Mouse (Mus musculus): ENCODE results near the gene Gpr35.
A peak's percentile ranks its signal among the peaks of the same experiment; 100 is the strongest.

The Gpr35 gene

DNA sequence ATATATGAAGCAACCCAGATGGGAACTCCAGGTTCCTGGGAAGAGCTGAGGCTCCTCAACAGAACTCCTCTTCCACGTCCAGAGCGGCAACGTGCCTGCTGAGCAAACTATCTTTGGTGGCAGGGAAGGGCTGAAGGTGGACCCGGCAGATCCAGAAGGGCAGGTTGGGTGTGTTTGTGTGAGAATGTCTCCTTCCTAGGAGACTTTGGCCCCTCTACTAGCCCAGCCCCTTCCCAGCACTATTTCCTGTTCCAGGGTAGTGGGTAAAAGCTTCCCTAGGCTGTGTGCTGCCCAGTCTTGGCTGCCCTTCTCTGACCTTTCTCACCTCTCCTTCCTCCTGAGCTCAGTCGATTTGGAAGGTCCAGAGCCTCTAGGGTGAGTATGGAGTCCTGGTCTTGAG lies at the start of gene Gpr35:
Gene Gpr35 (plus strand): TSS at position 259 of the 400 bp plus-strand sequence.
- no peak for DNase-seq (ENCODE audit: low read depth)

DNA sequence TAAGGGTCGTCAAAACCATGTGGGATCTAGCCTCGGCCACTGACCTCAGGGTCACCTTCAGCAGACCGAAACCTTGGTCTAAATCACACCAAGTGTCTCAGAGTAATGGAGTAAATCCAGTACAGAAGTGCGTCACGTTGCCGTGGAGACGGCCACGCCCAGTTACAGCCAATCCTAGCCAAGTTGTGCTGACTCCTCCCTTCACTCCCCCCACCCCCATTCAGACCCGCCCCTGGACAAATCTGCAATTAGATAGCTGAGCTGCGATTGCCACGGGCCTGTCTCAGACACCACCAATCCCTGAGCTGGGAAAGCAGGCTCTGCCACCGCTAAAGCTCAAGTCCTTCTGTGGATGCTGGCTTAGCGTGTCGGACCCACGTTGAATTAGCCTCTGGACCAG lies 47.9 kb upstream of the Gpr35 start, which contains the start of gene Ankmy1:
Gene Ankmy1 (minus strand): TSS at position 121 of the 400 bp plus-strand sequence.
- no peak for DNase-seq (ENCODE audit: low read depth)

DNA sequence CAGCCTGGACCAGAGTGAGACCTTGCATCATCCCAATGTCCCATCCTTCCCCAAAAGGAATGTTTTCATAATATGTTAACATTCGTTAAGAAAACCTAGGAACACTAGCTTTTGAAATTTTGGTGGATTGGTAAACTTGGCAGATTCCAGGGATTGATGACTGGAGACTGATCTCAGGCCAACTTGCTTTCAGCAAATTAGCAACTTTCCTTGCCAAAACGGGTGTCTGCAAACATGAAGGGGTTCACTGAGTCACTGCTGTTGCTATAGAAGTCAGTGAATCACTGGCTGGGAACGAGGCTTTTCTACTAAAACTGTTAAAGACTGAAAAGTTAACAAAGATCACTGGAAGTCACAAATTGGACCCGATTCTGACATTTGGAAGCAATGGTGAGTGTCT lies 47.0 kb upstream of the Gpr35 start:
- peak; percentile 95 for DNase-seq (ENCODE audit: low read depth)

DNA sequence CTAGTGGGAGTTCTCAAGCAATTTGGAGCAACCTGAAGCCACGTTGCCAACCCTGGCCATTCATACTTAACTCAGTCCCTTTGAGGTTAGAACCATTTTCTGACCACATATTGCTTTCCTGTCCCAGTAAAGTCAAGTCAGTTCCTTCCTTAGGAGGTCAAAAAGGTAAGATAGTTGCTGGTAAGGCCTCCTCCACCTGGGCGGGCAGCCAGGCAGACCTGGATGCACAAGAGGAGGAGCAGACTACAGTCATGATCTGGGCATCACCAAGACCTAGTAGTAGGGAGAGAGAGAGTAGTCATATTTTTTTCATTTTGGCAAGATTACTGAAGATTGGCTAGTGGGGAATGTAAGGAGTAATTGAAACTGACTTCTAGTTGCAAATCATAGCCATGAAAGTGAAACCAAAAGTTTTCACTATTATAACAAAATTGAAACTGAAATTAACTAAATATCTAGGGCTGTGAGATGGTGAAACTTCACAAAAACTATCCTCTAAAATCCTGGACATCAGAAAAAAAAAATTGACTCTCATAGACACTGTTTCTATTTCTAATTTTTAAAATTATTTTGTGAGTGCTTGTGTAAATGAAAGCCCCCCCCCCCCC lies 44.9 kb upstream of the Gpr35 start:
- no peak for DNase-seq (ENCODE audit: low read depth)

GRCm38 (mm10) chr1:92906779-92907631 lies 43.7 kb upstream of the Gpr35 start, which contains the start of gene Dusp28:
Gene Dusp28 (plus strand): TSS chr1:92906981.
- peak; percentile 86 for DNase-seq (ENCODE audit: low read depth)

DNA sequence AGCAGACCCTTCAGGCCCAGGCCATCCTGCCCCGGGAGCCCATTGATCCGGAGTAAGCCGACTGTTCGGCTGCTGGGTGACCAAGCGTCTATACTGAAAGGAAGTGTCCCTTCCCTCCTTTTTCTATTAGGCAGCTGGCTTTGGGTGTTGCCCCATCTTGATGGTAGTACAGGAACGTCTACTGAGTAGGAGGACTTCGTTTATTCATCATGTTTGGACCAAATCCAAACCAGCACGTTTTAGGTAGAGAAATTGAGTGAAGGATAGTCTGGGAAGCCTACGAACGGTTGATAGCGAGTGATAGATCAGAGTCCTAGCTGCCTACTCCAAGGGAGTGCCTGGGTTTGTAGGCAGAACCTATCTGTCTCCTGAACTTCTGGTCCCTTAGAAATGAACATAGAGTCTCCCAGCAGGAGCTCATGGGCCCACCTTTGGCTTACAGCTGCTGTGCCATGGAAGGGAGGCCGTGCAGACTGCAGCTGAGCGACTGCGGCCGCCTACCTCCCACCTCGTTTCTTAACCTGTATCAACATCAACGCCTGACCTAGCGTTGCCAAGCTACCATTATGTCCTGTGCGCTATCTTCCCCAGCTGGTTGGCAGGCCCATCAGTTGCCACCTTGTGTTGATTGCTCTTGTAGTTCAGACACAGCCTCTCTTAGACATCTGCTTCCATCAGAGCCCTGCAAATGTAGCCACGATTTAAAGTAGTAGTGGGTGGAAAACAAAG lies 42.9 kb upstream of the Gpr35 start:
- DNase-seq (ENCODE audit: low read depth) = no peak

GRCm38 (mm10) chr1:92908664-92909063 lies 42.0 kb upstream of the Gpr35 start:
- DNase-seq (ENCODE audit: low read depth) = no peak

DNA sequence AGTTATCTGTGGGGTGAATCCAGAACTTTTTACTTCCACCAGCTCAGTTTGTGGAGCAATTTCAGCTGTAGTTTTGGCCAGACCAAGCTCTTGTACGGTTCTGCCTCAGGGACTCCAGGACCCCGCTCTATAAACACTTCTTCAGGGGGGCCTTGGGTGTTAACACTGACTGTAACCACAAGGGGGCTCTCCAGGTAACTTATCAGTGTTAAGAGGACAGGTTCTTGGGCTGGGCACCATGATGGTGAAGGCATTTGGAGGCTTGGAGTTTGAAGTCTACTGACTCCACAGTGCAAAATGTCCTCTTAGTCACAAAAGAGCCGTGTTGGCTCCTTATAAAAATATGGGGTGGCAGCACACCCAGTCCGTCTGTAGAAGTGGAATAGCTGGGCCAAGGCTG lies 41.6 kb upstream of the Gpr35 start:
- no peak for DNase-seq (ENCODE audit: low read depth)

- DNase-seq (ENCODE audit: low read depth) = no peak
Observed at GRCm38 (mm10) chr1:92910239-92910885, 40.3 kb upstream of the Gpr35 start, which contains the start of gene Rnpepl1. Gene Rnpepl1 (plus strand): TSS chr1:92910783.

DNA sequence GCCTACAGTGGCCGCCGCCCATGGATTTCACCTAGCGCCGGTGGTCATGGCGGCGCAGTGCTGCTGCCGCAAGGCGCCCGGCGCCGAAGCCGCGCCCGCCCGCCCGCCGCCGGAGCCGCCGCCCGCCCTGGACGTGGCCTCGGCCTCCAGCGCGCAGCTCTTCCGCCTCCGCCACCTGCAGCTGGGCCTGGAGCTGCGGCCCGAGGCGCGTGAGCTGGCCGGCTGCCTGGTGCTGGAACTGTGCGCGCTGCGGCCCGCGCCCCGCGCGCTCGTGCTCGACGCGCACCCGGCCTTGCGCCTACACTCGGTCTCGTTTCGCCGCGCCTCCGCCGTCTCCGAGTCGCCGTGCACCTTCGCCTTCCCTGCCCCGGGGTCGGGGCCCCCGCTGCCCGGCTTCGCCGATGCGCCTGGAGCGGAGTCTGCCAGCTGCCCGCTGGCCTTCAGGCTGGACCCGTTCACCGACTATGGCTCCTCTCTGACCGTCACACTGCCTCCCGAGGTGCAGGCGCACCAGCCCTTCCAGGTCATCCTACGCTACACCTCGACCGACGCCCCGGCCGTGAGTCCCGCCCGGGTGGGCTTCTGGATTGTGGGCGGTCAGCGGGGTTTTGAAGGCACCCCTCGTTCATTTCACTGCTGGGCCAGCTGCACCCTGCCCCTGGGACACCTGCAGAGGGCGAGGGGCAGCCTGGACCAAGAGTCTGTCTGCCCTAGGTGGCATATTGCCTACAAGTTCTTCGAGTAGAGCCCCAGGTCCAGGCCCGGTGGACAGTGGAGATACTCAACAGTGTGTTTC lies 39.5 kb upstream of the Gpr35 start:
- no peak for DNase-seq (ENCODE audit: low read depth)

DNA sequence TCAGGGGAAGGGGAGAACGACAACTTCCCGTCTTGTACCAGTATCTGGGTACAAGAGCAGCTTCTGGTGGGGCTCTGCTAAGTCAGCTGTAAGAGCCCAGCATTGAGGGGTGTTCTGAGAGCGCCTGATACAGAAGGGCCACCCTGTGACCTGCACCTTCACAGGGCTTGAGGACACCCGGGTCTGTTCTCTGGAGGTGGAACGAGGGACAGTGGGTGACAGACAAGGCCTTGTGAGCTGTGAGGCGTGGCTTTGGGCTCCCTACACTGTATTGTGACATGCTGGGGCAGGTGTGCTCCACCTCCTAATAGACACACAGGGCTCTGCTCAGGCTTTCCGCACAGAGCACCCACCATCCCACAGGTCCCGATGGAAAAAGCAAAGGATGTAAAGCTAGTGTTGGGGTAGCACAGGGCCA lies 38.9 kb upstream of the Gpr35 start:
- no peak for DNase-seq (ENCODE audit: low read depth)

DNA sequence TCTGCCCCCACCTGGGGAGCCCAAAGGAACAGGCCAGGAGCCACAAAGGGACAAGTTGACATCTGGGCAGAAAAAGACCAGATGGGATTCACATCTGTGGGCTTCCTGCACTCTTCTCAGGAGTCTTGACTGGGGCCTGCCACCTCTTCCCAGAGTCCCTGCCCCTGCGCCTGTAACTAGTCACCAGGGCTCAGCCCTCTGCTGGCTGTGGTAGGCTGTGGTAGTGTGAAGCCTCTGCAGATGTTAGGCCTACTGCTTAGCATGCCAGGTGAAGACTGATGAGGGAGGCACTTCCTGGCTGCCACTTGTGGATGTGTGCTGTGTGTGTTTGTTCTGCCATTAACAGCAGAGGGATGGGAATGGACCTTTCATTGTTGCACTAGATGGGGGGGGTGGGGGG lies 38.4 kb upstream of the Gpr35 start:
- DNase-seq (ENCODE audit: low read depth) = no peak

DNA sequence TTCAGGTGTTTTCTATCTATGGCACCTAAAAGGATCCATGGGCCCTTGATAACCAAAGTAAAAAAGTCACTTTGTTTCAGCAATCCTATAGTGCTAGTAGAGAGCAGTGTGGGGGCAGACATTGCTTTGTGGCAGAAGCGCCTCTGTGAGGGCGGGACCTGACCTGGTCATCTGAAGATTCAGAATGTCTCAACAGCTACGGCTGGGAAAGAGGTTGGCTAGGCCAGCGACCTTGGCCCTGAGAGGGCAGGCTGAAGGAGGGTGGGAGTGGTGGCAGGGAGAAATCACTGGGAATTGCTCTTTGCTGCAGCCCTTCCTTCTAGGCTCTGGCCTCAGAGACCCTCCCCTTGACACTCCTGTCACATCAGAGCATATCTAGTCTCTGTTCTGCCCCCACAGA lies 36.4 kb upstream of the Gpr35 start:
- DNase-seq (ENCODE audit: low read depth) = no peak

- DNase-seq (ENCODE audit: low read depth) = no peak
Observed at GRCm38 (mm10) chr1:92914993-92915392, 35.7 kb upstream of the Gpr35 start.

GRCm38 (mm10) chr1:92916725-92917124 lies 33.9 kb upstream of the Gpr35 start:
- no peak for DNase-seq (ENCODE audit: low read depth)

DNA sequence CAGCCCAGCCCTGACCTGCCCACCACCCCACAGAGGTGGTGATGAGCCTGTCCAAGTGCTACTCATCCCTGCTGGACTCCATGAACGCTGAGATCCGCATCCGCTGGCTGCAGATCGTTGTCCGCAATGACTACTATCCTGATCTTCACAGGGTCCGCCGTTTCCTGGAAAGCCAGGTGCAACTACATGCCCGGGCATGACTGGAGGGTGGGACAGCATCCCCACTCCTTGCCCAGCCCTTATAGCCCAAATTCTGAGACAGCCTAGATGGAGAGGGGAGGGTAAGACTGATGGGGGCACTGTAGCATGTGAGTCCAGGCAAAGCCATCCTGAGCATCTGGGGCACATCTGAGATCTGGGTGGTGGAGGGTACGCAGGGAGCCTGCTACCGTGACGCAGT lies 31.5 kb upstream of the Gpr35 start:
- no peak for DNase-seq (ENCODE audit: low read depth)

DNA sequence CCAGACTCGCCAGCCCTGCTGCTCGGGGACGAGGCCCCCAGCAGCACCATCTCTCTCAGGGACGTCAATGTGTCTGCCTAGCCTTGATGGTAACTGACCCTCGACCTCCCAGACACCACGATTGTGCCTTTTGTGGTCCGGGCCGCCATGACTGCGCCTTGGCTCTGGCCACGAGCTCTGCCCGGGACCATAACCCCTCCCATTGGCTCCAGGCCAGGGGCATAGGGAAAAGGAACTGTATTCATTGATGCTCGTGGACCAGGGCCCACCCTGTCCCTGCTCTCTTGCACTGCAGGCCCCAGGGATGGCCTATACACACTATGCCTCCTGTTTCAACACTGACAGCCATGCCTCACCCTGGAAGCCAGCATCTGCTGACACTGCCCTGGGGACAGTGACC lies 30.9 kb upstream of the Gpr35 start:
- DNase-seq (ENCODE audit: low read depth) = no peak

GRCm38 (mm10) chr1:92920474-92921200 lies 30.0 kb upstream of the Gpr35 start:
- no peak for DNase-seq (ENCODE audit: low read depth)

GRCm38 (mm10) chr1:92921496-92921895 lies 29.2 kb upstream of the Gpr35 start:
- DNase-seq (ENCODE audit: low read depth) = no peak

DNA sequence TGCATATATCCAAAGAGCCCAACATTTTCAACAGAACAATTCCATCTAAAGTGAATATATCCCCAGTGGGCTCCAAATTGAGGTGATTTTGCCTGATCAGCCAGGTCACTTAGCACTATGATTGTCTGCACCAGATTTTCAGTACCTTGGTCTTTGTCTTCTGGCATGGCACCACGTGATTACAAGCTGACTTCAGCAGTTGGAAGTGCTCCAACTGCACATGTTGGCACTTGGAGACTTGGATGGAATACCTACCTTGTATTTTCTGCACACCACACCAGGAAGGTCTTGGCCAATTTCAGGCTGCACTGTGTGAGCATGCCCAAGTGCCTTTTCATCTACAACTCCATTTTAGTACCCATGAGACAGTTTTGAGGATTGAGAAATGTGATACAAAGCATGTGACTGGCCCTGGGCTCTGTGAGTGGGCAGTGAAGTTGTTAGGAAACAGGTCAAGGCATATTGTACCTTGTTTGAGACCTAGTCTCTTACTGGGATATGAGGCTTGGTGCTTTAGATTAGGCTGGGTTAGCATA lies 20.4 kb upstream of the Gpr35 start:
- no peak for DNase-seq (ENCODE audit: low read depth)

Data from fibroblast of lung, adult 2 months (primary cell).